Mouse (Mus musculus) intestine, embryonic 15.5 days (tissue): Measurements from ENCODE around the gene LTO1. TPM values are rescaled to one million over a fixed set of nuclear protein-coding genes. Genes with fewer than 3 reads are reported as not detected.
A peak's percentile ranks its signal among the peaks of the same experiment; 100 is the strongest.

Experiments
- ATAC-seq: fragments of 200-750 bp; cut with Nextera tagmentation; 2 replicates; pipeline ENCODE4 v1.8.0; 2017; ENCODE audit warnings: moderate TSS enrichment, moderate library complexity
- H3K27ac ChIP-seq: fragments of 300-500 bp; sonication (generic); 2 replicates; pipeline ENCODE4 v1.5.1; 2015; ENCODE audit warnings: mild to moderate bottlenecking, inconsistent platforms
- H3K27me3 ChIP-seq: fragments of 300-500 bp; sonication (generic); replicated peaks from 2 replicates; pipeline ENCODE4 v1.6.1; 2015; ENCODE audit warnings: inconsistent platforms
- H3K36me3 ChIP-seq: fragments of 300-500 bp; sonication (generic); 2 replicates; pipeline ENCODE4 v1.6.1; 2015; ENCODE audit warnings: inconsistent platforms
- H3K4me1 ChIP-seq: fragments of 300-500 bp; sonication (generic); replicated peaks from 2 replicates; pipeline ENCODE4 v1.6.1; 2015; ENCODE audit warnings: inconsistent platforms
- H3K4me2 ChIP-seq: fragments of 300-500 bp; sonication (generic); replicated peaks from 2 replicates; pipeline ENCODE4 v1.6.1; 2015; ENCODE audit warnings: mild to moderate bottlenecking, inconsistent platforms
- H3K4me3 ChIP-seq: fragments of 300-500 bp; sonication (generic); replicated peaks from 2 replicates; pipeline ENCODE4 v1.5.1; 2015; ENCODE audit warnings: inconsistent platforms
- H3K9ac ChIP-seq: fragments of 300-500 bp; sonication (generic); 2 replicates; pipeline ENCODE4 v1.6.1; 2015; ENCODE audit warnings: inconsistent platforms
- H3K9me3 ChIP-seq: fragments of 300-500 bp; sonication (generic); 2 replicates; pipeline ENCODE4 v1.6.1; 2016; ENCODE audit warnings: inconsistent platforms
- WGBS: fragments of 180-500 bp; shearing (Covaris S2); methylation state at CpG from one replicate; pipeline ENCODE4 v1.1.7; 2015; 5-methylcytosine and 5-hydroxymethylcytosine counted together
- polyA plus RNA-seq: library from polyadenylated mRNA; unstranded; fragments of >200 nt; fragmentation: Nextera tagmentation; extraction: Ambion mirVana; gene quantifications from 2 replicates; pipeline ENCODE4 v1.2.1, GENCODE M21; 2015

LTO1 gene
- polyA plus RNA-seq, 1 experiment from 2014 or later: 24.1 TPM

DNA sequence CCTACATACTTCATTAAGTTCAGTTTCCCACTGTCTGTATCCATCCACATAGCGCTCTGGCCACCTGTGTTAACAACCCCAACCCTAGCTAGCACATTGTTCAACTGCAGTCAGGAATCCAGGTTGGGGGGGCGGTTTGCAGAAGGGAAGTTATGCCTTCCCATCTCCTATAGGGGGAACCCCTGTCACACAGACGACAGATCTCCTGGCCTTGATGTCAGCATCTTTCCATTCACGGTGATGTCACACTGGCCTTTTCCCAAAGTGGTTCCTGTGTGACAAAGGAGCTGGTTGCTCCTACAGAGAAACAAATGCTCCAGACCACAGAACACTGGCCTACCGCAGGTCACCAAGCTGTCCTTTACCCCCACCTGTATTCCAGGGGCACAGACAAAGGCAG is 20.7 kb downstream of the LTO1 start:
- no peak for ATAC-seq
- WGBS: 48% methylated on average over 5 of the region's 5 CpGs
- H3K4me2 ChIP-seq: no peak overlapping the region
- no peaks in the 10 kb centered on the region for H3K9me3 ChIP-seq
- H3K27ac ChIP-seq: no peak overlapping the region
- 0 out of 2 replicates have a peak, but pooled peaks cover 9% of the 10 kb centered on the region for H3K36me3 ChIP-seq
- peaks cover 17% of the 10 kb centered on the region for H3K27me3 ChIP-seq
- H3K9ac ChIP-seq: no peak overlapping the region
- no peak overlapping the region for H3K4me3 ChIP-seq
- peaks cover 13% of the 10 kb centered on the region; the same call in 1 of the 2 replicates for H3K4me1 ChIP-seq

GRCm38 (mm10) chr7:144936311-144936880 is 21.5 kb downstream of the LTO1 start:
- Histone ChIP-seq H3K9ac (no peak overlapping the region), H3K27me3 (peaks cover 17% of the 10 kb centered on the region), H3K4me3 (no peak overlapping the region), H3K9me3 (no peaks in the 10 kb centered on the region), H3K4me2 (no peak overlapping the region; the same call in 1 of the 2 replicates), H3K27ac (no peak overlapping the region), H3K4me1 (peaks cover 20% of the 10 kb centered on the region; the same call in 1 of the 2 replicates), H3K36me3 (0 out of 2 replicates have a peak, but pooled peaks cover 9% of the 10 kb centered on the region)
- 90% methylated on average over 4 of the region's 4 CpGs for WGBS
- ATAC-seq: no peak

DNA sequence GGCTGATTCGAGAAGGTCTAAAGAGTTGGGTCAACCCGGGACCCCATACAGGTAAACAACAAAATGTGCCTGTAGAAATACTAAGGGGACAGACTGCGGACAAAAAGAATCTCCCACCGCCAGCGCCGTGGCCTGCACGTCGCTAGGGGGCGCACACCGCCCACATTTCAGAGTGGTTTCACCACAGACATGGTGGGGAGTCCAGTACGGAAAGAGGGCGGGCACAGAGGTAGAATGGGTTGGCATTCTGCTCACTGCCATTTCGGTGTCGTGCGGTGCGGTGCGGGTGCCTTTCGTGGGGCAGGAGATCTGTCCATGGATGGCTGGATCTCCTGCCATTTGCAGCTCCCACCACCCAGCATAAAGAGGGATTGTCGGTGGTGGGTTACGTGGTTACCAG is 22.6 kb downstream of the LTO1 start:
- Histone ChIP-seq H3K27me3 (peaks cover 21% of the 10 kb centered on the region), H3K27ac (no peak overlapping the region), H3K9ac (peak overlapping the region; percentile 56), H3K9me3 (no peaks in the 10 kb centered on the region), H3K4me2 (peak overlapping the region; percentile 96), H3K4me3 (peak overlapping the region; percentile 56), H3K4me1 (peaks cover 24% of the 10 kb centered on the region), H3K36me3 (0 out of 2 replicates have a peak, but pooled peaks cover 9% of the 10 kb centered on the region)
- peak; percentile 26; the same call in 1 of the 2 replicates for ATAC-seq
- under 1% methylated on average over 20 of the region's 20 CpGs for WGBS

DNA sequence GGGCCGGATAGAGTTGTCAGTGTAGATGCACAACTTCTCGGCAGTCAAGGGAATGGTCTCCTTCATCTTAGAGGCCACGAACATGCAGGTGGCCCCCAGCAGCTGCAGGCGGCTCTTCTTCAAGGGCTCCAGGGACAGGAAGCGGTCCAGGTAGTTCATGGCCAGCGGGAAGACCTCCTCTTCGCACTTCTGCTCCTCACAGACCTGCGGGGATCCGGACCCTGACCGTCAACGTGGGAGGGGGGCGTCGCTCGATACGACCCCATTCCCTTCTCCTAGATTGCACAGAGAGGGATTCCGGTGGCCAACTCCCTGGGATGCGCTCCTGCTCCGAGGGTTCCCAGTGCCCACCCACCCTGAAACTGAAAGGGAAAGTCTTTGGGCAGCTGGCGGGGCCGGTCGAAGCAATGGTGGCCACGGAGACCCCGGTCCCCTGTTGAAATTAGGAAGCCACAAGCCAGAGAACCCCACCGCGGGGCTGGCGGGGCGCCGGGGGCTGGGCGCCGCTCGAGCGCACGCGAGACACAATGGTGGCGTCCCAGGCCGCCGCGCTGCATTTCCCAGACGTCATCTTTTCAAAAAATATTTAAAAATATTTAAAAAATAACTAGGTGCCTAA is 23.1 kb downstream of the LTO1 start:
- peaks cover 25% of the 10 kb centered on the region for H3K27me3 ChIP-seq
- H3K9ac ChIP-seq: peak overlapping the region; percentile 56
- H3K4me1 ChIP-seq: peaks cover 29% of the 10 kb centered on the region
- WGBS: 1% methylated on average over 39 of the region's 39 CpGs
- peak overlapping the region; percentile 96 for H3K4me2 ChIP-seq
- H3K4me3 ChIP-seq: peak overlapping the region; percentile 56
- 0 out of 2 replicates have a peak, but pooled peaks cover 9% of the 10 kb centered on the region for H3K36me3 ChIP-seq
- H3K27ac ChIP-seq: 0 out of 2 replicates have a peak overlapping the region, but pooled peaks have one; percentile 4
- H3K9me3 ChIP-seq: no peaks in the 10 kb centered on the region
- no peak for ATAC-seq

DNA sequence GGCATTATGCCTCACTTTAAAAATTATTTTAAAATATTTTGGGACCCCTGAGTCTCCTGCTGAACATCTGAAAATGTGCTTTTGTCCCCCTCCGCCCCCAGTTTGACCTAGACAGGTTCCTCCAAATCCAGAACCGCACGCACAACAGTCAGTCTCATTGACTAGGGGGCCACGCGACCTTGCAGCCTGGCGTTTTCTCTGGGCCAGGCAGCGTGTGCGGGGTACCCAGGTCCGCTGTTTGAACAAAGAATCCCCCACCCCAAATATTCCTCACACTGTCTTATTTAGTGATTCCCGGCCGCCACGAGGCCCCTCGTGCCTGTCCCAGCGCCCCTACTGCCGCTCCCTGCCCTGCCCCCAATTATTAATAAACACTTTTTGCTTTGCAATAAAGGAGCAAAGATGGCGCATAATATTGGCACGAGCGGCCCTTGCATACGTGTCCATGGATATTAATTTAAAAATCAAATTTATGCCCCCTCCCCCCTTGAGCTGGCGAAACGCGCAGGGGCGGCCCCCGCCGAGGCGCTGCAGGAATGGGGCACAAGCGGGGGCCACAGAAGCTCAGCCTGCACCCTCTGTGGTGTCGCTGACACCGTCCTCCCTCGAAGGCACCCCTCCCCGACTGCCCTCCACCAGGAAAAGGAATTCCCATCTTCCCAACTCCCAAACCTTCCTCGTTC is 23.9 kb downstream of the LTO1 start:
- Histone ChIP-seq H3K27ac (peak overlapping the region; percentile 77), H3K4me1 (peaks cover 36% of the 10 kb centered on the region), H3K4me2 (peak overlapping the region; percentile 96), H3K9me3 (no peaks in the 10 kb centered on the region), H3K36me3 (0 out of 2 replicates have a peak, but pooled peaks cover 9% of the 10 kb centered on the region), H3K9ac (peak overlapping the region; percentile 56), H3K4me3 (peak overlapping the region; percentile 56), H3K27me3 (peaks cover 25% of the 10 kb centered on the region)
- WGBS: under 1% methylated on average over 32 of the region's 32 CpGs
- no peak for ATAC-seq

DNA sequence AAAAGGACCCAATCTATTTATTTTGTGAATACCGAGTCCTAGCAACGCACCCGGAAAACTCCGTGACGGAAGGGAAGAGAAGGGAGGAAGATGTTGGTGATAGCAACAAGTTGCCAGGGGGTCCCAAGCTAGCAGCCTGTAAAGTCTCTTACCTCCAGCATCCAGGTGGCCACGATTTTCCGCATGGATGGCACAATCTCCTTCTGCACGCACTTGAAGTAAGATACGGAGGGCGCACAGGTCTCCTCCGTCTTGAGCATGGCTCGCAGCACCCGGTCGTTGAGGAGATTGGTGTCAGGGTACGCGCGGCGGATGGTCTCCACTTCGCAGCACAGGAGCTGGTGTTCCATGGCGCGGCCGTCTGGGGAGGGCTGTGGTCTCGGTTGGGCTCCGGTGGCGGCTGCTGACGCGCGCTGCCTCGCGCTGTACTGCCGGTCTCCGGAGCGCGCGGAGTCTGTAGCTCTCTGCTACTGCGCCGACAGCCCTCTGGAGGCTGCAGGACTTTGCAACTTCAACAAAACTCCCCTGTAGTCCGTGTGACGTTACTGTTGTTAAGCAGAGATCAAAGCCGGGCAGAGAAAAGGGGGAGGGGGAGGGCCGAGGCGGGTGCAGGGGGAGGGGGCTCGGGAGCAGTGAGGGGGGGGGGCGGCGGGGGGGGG is 24.6 kb downstream of the LTO1 start, which contains the start of gene Ccnd1:
Gene Ccnd1 (minus strand): TSS at position 582 of the 659 bp plus-strand sequence.
- WGBS: under 1% methylated on average over 43 of the region's 45 CpGs
- Histone ChIP-seq H3K27me3 (peaks cover 25% of the 10 kb centered on the region), H3K36me3 (0 out of 2 replicates have a peak, but pooled peaks cover 9% of the 10 kb centered on the region), H3K9ac (peak within 1 kb of the TSS; percentile 56), H3K9me3 (no peaks in the 10 kb centered on the region), H3K4me3 (peak within 1 kb of the TSS; percentile 56), H3K4me1 (peaks cover 36% of the 10 kb centered on the region), H3K4me2 (peak within 1 kb of the TSS; percentile 96), H3K27ac (peak within 1 kb of the TSS; percentile 77)
- ATAC-seq: peak; percentile 61

DNA sequence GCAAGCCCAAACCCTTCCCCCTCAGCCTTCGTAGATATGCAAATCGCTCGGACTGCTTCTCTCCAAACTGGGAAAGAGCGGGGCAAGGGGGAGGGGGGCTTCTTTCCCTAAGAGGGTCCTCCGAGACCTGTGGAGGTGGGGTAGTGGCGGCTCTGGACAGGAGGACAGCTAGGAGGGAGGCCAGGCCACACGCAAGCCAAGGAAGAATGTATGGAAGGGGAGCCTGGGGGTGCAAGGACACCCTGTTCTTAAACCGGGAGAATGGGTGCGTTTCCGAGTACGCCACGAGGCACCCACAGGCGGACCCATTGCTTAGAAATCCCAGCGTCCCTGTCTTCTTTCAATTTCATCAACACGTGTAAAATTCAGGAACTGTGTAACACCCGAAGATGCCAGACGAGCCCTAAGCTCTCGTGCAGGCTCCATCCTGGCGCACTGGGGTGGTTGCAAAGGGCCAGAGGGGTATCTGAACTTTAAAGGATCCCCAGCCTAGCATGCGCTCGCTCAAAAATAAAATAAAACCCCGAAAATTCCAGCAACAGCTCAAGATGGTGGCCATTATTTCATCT is 25.2 kb downstream of the LTO1 start:
- WGBS: 2% methylated on average over 22 of the region's 22 CpGs
- peaks cover 25% of the 10 kb centered on the region for H3K27me3 ChIP-seq
- peak overlapping the region; percentile 96 for H3K4me2 ChIP-seq
- peaks cover 36% of the 10 kb centered on the region for H3K4me1 ChIP-seq
- H3K4me3 ChIP-seq: peak overlapping the region; percentile 56
- peak; percentile 13; the same call in 1 of the 2 replicates for ATAC-seq
- peak overlapping the region; percentile 74 for H3K27ac ChIP-seq
- H3K36me3 ChIP-seq: 0 out of 2 replicates have a peak, but pooled peaks cover 7% of the 10 kb centered on the region
- H3K9me3 ChIP-seq: no peaks in the 10 kb centered on the region
- peak overlapping the region; percentile 36 for H3K9ac ChIP-seq

DNA sequence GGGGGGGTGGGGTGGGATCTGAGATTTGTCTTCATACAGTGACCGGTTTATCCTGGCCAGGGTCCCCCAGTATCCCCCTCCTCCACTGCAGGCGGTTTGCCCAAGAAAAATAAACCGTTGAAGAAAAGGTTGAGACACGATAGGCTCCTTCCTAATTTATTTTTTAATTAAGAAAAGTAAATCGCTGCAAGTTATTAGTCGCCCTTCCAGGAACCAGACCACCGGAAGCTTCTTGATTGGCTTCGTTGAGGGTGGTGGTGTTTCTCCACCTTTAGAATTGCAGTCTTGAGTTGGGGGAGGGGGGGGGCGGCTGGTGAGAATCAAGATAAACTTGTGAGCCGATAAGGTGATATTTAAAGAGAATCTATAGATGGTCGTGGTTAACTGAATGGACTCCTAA is 25.7 kb downstream of the LTO1 start:
- Histone ChIP-seq H3K27ac (peak overlapping the region; percentile 74; the same call in 1 of the 2 replicates), H3K4me1 (peaks cover 36% of the 10 kb centered on the region), H3K36me3 (0 out of 2 replicates have a peak, but pooled peaks cover 7% of the 10 kb centered on the region), H3K9me3 (no peaks in the 10 kb centered on the region), H3K4me3 (peak overlapping the region; percentile 56; the same call in 1 of the 2 replicates), H3K4me2 (peak overlapping the region; percentile 96), H3K9ac (peak overlapping the region; percentile 36; the same call in 1 of the 2 replicates), H3K27me3 (peaks cover 25% of the 10 kb centered on the region)
- 5% methylated on average over 11 of the region's 11 CpGs for WGBS
- no peak for ATAC-seq

DNA sequence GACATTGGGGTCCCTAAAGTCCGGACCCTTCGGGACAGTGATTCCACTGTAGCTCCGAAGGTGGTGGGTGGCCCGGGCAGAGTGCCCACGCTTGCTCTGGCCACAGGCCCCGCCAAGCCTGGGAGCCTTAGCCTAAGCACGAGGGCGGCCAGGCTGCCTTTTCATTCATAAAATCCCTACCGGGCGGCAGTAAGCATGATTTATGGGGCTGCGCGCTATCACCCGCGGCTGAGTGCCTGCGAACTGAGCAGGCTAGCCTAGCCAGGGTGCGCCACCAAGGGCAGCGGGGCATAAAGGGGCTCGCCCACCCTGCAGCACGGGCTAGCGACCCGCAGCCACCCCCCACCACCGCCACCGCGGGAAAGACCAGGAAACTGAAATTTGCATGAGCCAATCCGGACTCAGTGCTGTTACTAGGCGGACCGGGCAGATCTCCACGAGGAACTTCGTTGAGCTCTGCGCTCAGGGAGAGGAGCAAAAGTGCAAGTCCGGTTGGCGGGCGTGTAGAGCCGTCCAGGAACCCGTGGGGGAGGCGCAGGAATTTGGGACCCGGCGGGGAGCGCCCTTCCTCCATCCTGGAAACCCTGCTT is 26.4 kb downstream of the LTO1 start:
- H3K4me2 ChIP-seq: peak overlapping the region; percentile 96
- under 1% methylated on average over 39 of the region's 39 CpGs for WGBS
- H3K9ac ChIP-seq: peak overlapping the region; percentile 68
- peak; percentile 83 for ATAC-seq
- H3K4me1 ChIP-seq: peaks cover 36% of the 10 kb centered on the region
- H3K27me3 ChIP-seq: peaks cover 25% of the 10 kb centered on the region
- peak overlapping the region; percentile 64 for H3K4me3 ChIP-seq
- H3K36me3 ChIP-seq: 0 out of 2 replicates have a peak, but pooled peaks cover 7% of the 10 kb centered on the region
- peak overlapping the region; percentile 92 for H3K27ac ChIP-seq
- H3K9me3 ChIP-seq: no peaks in the 10 kb centered on the region

DNA sequence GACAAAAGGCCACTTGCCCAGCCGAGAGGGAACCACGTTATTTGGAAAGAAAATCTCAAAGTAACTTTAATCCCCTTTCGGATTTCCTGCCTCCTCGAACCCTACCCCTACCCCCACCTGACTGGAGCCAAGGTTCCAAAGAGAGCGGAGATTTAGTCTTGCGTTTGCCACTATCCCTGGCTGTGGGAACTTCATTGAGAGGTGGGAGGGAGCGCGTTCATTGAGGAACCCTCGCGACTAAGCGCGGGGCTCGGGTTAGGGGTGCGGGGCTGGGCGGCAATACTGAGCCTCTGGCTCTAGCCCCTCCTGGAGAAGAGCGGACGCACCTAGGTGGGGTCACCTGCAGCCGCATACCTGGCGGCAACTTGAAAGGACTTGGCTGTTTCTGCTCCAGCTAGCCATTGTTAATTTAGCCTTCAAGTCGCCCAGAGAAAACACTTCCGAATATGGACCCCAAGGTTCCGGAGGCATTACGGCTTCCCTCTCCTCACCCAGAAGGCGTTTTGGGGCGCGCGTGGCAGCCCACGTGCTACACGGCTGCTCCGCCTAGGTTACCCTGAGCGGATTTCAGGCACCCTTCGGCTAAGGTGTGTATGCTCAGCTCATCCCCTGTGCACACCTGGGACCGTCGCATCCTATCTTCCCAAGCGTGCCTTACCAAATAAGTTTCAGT is 27.3 kb downstream of the LTO1 start:
- Histone ChIP-seq H3K9me3 (no peaks in the 10 kb centered on the region), H3K27ac (peak overlapping the region; percentile 92; the same call in 1 of the 2 replicates), H3K4me3 (peak overlapping the region; percentile 64), H3K4me1 (peaks cover 32% of the 10 kb centered on the region), H3K36me3 (no peaks in the 10 kb centered on the region), H3K4me2 (peak overlapping the region; percentile 96), H3K27me3 (peaks cover 25% of the 10 kb centered on the region), H3K9ac (peak overlapping the region; percentile 47)
- 1% methylated on average over 35 of the region's 35 CpGs for WGBS
- 0 out of 2 replicates have a peak, but pooled peaks have one; percentile 2 for ATAC-seq
